Mouse (Mus musculus): ENCODE data around the gene Cish.

DNA sequence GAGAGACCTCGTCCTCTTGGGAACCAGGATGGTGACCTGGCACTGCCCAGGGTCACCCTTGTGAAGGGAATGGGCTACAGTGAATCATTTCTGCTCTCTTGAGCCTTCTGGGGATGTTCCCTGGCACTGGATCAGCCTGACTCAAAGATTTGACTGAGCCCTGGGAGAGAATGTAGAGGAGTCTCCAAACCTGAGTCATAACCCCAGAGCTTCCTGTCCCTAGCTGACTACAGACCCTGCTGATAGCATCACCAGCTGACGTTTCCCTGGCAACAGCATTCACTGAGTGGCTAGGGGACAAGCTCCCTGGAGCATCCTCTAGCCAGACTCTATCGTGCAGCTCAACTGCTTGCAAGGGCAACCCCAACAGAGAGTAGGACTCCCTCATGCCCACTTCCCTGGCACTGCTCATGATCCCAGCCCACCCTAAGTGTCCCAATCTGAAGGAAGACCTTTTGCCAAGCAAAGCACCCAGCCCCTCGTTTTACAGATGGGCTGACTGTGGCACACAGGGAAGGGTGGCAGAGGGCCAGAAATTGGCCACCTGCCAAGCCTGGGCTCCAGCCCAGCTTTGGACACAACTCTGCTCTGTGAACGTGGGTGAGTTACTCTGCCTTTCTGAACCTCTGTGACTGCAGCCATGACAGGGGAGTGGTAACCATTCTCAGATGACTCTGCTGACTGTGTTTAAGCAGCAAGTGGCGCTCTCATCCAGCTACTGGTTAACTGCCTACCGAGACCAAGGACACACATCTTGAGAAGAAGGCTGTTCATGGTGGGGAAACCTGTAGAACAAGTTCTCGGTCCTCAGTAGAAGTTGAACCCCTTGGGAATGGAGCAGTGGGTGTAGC lies 17.1 kb upstream of the Cish start:
- TF ChIP-seq CTCF (IDR thresholded peaks at IDR 0.05 in 2 of 3, conservative IDR thresholded peaks at IDR 0.05 in 1 of 3; ENCODE audit: control insufficient read depth in 1 of 3, insufficient read depth in 1 of 3, low read depth in 2 of 3, low read length in 3 of 3, poor library complexity in 1 of 3, severe bottlenecking in 1 of 3) (no peak), CHD2 (IDR thresholded peaks at IDR 0.05; ENCODE audit: low read length) (no peak)
